Mouse (Mus musculus) adrenal gland, postnatal 10 days (tissue): ENCODE data around the gene Col20a1. TPM values are rescaled to one million over a fixed set of nuclear protein-coding genes. Genes with fewer than 3 reads are reported as not detected.

ENCODE experiments used
- total RNA-seq, 2 experiments: library from RNA; stranded (reverse); gene quantifications; 2 replicates each; pipeline ENCODE4 v1.2.3; 2021

Col20a1 gene
- total RNA-seq, 2 experiments from 2014 or later = 2.7 to 4.3 TPM

Other genes starting within 250 kb of the Col20a1 start
- not detected for gene Bhlhe23, start 209.6 kb upstream of the Col20a1 start, total RNA-seq
- 10 to 100 TPM; 44.8 to 55.9 TPM for gene Ythdf1, start 65.6 kb upstream of the Col20a1 start, total RNA-seq
- not detected for gene Birc7, start 57.5 kb upstream of the Col20a1 start, total RNA-seq
- gene Nkain4, start 31.8 kb upstream of the Col20a1 start, total RNA-seq = 10 to 100 TPM in 1 of 2 experiments, 1 to 10 TPM in 1; 7.6 to 10.4 TPM
- 10 to 100 TPM; 52.2 to 63.2 TPM for gene Arfgap1, start 19.3 kb upstream of the Col20a1 start, total RNA-seq
- 1 to 10 TPM; 6.6 to 8.2 TPM for gene Chrna4, start 57.0 kb downstream of the Col20a1 start, total RNA-seq
- gene Kcnq2, start 148.8 kb downstream of the Col20a1 start, total RNA-seq = 1 to 10 TPM; 4.2 to 8.1 TPM
- gene Eef1a2, start 170.5 kb downstream of the Col20a1 start, total RNA-seq = 100 to 1,000 TPM in 1 of 2 experiments, 10 to 100 TPM in 1; 69.0 to 168 TPM
- gene Ppdpf, start 200.7 kb downstream of the Col20a1 start, total RNA-seq = 10 to 100 TPM; 88.6 to 92.3 TPM
- under 1 TPM; 0.06 to 0.12 TPM for gene Ptk6, start 216.3 kb downstream of the Col20a1 start, total RNA-seq
- under 1 TPM; 0.30 to 0.36 TPM for gene Srms, start 226.7 kb downstream of the Col20a1 start, total RNA-seq
- gene Fndc11, start 233.5 kb downstream of the Col20a1 start, total RNA-seq = under 1 TPM in 1 of 2 experiments, not detected in 1; 0.30 TPM